Mouse (Mus musculus): Measurements from ENCODE around the gene Ecm1. TPM values are rescaled to one million over a fixed set of nuclear protein-coding genes. Genes with fewer than 3 reads are reported as not detected.
"Not testable (repeated sequence)": the region's sequence is repeated elsewhere in the genome, so short reads cannot be mapped to it uniquely, and the experiment has no call there.

Gene Ecm1
- polyA plus RNA-seq, 1 experiment from 2014 or later: 4.8 TPM

- Histone ChIP-seq H3K4me3 (no peak overlapping the region), H3K9me3 (no peaks in the 10 kb centered on the region), H3K27ac (no peak overlapping the region), H3K36me3 (no peaks in the 10 kb centered on the region), H3K27me3 (no peaks in the 10 kb centered on the region), H3K9ac (no peak overlapping the region), H3K4me2 (replicated peaks) (no peak overlapping the region), H3K4me1 (peaks cover 27% of the 10 kb centered on the region)
- WGBS: 92% methylated on average over 4 of the region's 4 CpGs
- no peak for ATAC-seq (ENCODE audit: low FRiP score, low read depth)
Measured at GRCm38 (mm10) chr3:95698286-95698685, 41.1 kb downstream of the Ecm1 start.

DNA sequence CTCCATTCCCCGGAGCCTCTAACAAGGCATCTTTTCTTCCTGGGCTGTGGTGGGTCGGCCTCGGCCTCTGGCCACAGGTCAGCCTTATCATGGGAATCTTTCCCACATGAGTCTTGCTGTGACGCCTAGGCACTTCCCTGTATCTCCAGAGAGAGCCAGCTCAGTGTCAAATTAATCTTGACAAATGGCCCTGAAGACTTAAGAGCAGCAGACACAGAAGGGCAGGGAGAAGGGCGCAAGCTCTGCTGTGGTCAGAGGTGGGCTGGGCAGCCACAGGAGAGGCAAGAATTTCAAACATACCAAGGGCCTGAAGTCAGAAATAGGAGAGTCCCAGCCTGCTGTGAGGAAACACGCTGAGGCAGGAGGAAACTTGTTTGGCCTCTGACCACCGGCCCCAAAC lies 43.0 kb downstream of the Ecm1 start:
- 28% methylated on average over 7 of the region's 7 CpGs for WGBS
- Histone ChIP-seq H3K4me2 (replicated peaks) (no peak overlapping the region), H3K9ac (no peak overlapping the region), H3K4me1 (peaks cover 16% of the 10 kb centered on the region), H3K27ac (no peak overlapping the region; the same call in 1 of the 2 replicates), H3K4me3 (no peak overlapping the region), H3K36me3 (no peaks in the 10 kb centered on the region), H3K27me3 (no peaks in the 10 kb centered on the region), H3K9me3 (no peaks in the 10 kb centered on the region)
- no peak for ATAC-seq (ENCODE audit: low FRiP score, low read depth)

GRCm38 (mm10) chr3:95695796-95696195 lies 43.6 kb downstream of the Ecm1 start:
- Histone ChIP-seq H3K27ac (no peak overlapping the region; the same call in 1 of the 2 replicates), H3K9me3 (no peaks in the 10 kb centered on the region), H3K4me3 (no peak overlapping the region), H3K27me3 (no peaks in the 10 kb centered on the region), H3K9ac (no peak overlapping the region), H3K36me3 (no peaks in the 10 kb centered on the region; the same call in 1 of the 2 replicates), H3K4me1 (peaks cover 12% of the 10 kb centered on the region), H3K4me2 (replicated peaks) (no peak overlapping the region)
- 41% methylated on average over 3 of the region's 3 CpGs for whole genome bisulfite sequencing
- no peak for ATAC-seq (ENCODE audit: low FRiP score, low read depth)

DNA sequence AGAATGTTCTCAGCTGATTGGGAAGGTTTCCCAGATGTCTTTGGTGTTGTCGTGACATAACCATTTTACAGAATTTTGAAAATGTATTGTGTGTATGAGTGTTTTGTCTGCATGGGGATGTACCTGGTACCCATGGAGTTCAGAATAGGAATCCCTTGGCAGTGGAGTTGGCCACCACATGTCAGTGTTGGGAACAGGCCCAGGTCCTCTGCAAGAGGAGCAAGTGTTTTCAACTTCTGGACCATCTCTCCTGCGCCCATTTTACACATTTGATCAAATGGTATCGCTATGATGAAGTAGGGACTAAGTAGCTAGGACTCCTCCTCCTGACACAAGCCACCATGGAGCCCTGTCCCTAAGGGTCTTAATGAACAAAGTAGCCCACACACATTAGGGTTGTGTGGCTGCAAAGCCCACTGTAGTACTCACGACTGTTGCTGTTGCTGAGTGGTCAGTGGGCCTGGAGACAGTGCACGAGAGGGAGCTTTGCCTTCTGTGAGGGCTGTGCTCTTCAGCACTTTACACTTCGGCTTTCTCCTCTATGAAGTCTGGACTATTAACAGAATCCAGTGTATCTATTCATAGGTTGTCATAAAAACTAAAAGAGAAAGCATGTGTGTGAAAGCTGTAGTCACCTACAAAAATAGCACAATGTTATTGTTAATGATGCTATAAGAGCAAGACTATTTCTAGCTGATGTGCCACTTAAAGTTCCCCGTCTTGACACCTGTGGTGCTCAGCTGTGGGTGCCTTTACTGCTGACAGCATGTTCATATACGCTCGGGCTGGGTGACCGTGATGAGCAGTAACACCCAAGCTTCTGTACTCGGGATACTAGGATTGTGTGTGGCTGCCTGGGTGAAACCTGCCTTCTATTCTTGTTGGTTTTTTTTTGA lies 44.3 kb downstream of the Ecm1 start:
- H3K9me3 ChIP-seq: no peaks in the 10 kb centered on the region
- no peaks in the 10 kb centered on the region; the same call in 1 of the 2 replicates for H3K36me3 ChIP-seq
- no peak overlapping the region for H3K27ac ChIP-seq
- H3K4me2 ChIP-seq (replicated peaks): no peak overlapping the region
- ATAC-seq (ENCODE audit: low FRiP score, low read depth): no peak
- H3K9ac ChIP-seq: no peak overlapping the region
- 85% methylated on average over 11 of the region's 11 CpGs for WGBS
- no peaks in the 10 kb centered on the region for H3K27me3 ChIP-seq
- H3K4me3 ChIP-seq: no peak overlapping the region
- H3K4me1 ChIP-seq: peaks cover 12% of the 10 kb centered on the region

- Histone ChIP-seq H3K36me3 (no peaks in the 10 kb centered on the region; the same call in 1 of the 2 replicates), H3K4me3 (no peak overlapping the region), H3K9me3 (no peaks in the 10 kb centered on the region), H3K27ac (no peak overlapping the region), H3K4me2 (replicated peaks) (no peak overlapping the region), H3K9ac (no peak overlapping the region), H3K27me3 (no peaks in the 10 kb centered on the region), H3K4me1 (peaks cover 19% of the 10 kb centered on the region)
- no peak for ATAC-seq (ENCODE audit: low FRiP score, low read depth)
- 78% methylated on average over 11 of the region's 11 CpGs for WGBS
Measured at GRCm38 (mm10) chr3:95693821-95694807, 45.3 kb downstream of the Ecm1 start.

DNA sequence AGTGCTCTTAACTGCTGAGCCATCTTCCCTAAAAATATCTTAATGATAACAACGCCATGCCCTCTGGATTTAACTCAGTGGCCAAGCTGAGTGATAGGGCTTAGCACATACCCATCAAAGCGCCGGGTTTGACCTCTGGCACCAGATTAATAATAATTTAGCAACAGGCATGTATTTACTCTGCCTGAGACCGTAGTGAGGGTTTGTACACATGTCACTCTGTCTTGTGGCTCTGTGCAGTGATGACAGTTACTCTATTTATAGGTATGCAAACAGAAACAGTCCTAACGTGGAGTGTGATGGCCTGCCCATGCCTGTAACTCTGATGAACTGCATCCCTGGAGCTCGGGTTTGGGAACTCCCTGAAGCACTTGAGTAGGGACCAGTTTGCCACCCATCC lies 46.7 kb downstream of the Ecm1 start:
- no peak overlapping the region for H3K4me2 ChIP-seq (replicated peaks)
- no peak overlapping the region for H3K4me3 ChIP-seq
- ATAC-seq (ENCODE audit: low FRiP score, low read depth): no peak
- H3K4me1 ChIP-seq: peaks cover 33% of the 10 kb centered on the region
- WGBS: 77% methylated on average over 6 of the region's 6 CpGs
- no peaks in the 10 kb centered on the region; the same call in 1 of the 2 replicates for H3K36me3 ChIP-seq
- H3K27ac ChIP-seq: no peak overlapping the region
- no peaks in the 10 kb centered on the region for H3K27me3 ChIP-seq
- H3K9me3 ChIP-seq: no peaks in the 10 kb centered on the region
- no peak overlapping the region for H3K9ac ChIP-seq

- H3K9me3 ChIP-seq; H3K27ac ChIP-seq; H3K4me2 ChIP-seq (replicated peaks); ATAC-seq (ENCODE audit: low FRiP score, low read depth); H3K27me3 ChIP-seq; H3K36me3 ChIP-seq; H3K4me3 ChIP-seq; H3K9ac ChIP-seq: not testable (repeated sequence)
- 94% methylated on average over 2 of the region's 2 CpGs for WGBS
- H3K4me1 ChIP-seq: peaks cover 40% of the 10 kb centered on the region
Measured at GRCm38 (mm10) chr3:95690552-95690951, 48.8 kb downstream of the Ecm1 start.

- no peak for ATAC-seq (ENCODE audit: low FRiP score, low read depth)
- Histone ChIP-seq H3K9me3 (no peaks in the 10 kb centered on the region), H3K4me2 (replicated peaks) (no peak overlapping the region), H3K9ac (no peak overlapping the region), H3K27ac (no peak overlapping the region), H3K36me3 (no peaks in the 10 kb centered on the region; the same call in 1 of the 2 replicates), H3K4me3 (no peak overlapping the region), H3K4me1 (peaks cover 38% of the 10 kb centered on the region), H3K27me3 (no peaks in the 10 kb centered on the region)
- 38% methylated on average over 2 of the region's 2 CpGs for WGBS
Measured at GRCm38 (mm10) chr3:95689940-95690339, 49.4 kb downstream of the Ecm1 start.

GRCm38 (mm10) chr3:95689171-95689915 lies 50.0 kb downstream of the Ecm1 start:
- Histone ChIP-seq H3K4me1 (peaks cover 39% of the 10 kb centered on the region), H3K27ac (no peak overlapping the region), H3K27me3 (no peaks in the 10 kb centered on the region), H3K36me3 (no peaks in the 10 kb centered on the region; the same call in 1 of the 2 replicates), H3K4me3 (no peak overlapping the region), H3K4me2 (replicated peaks) (no peak overlapping the region), H3K9ac (no peak overlapping the region), H3K9me3 (no peaks in the 10 kb centered on the region)
- ATAC-seq (ENCODE audit: low FRiP score, low read depth): no peak
- 33% methylated on average over 11 of the region's 11 CpGs for WGBS

DNA sequence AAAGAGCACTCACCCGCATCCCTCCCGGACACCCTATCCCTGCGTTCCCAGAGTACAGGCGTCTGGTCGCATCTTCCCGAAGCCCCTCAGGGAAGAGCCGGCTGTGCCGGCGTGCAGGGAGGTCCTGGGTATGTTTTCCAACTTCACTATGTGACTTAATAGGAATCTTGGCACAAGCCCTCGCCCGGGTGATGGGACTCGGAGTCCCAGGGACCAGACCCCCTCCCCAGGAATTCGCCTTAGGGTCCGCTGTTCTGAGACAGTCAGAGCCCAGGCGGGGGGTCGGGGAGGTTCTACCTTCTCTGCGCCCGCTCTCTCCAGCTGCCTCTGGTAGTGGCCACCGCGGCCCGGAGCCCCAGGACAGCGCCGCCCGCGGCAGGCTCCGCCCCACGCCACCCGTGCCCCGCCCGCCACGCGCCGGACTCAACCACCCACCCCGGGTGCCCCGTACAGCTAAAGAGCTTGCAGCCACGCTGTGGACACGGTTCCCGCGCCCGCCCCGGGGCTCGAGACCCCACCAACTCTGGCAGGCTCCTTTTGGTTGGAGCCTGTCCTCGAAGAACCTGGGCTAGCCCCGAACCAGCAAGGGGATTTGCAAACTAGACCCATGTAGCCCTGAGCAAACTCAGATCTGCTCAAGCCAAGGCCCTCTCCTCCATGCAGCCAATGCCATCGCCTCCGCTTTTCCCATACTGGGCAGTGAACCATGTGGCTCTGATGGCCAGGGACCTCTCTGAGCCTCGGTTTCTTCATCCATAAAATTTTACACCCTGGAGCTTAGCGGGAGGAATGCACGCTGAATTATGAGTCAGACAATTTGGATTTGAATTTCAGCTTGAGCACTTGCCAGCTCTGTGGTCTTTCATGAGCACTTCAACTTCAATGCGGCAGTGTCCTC lies 51.6 kb downstream of the Ecm1 start, which contains the start of gene Adamtsl4:
Gene Adamtsl4, minus strand, starts transcription at position 394 of the 898 bp plus-strand sequence.
- no peaks in the 10 kb centered on the region; the same call in 1 of the 2 replicates for H3K36me3 ChIP-seq
- peaks cover 44% of the 10 kb centered on the region for H3K4me1 ChIP-seq
- no peaks in the 10 kb centered on the region for H3K27me3 ChIP-seq
- peak within 1 kb of the TSS; percentile 77 for H3K27ac ChIP-seq
- ATAC-seq (ENCODE audit: low FRiP score, low read depth): peak; percentile 77
- peak within 1 kb of the TSS; percentile 90 for H3K4me2 ChIP-seq (replicated peaks)
- peak within 1 kb of the TSS; percentile 51 for H3K4me3 ChIP-seq
- peak within 1 kb of the TSS; percentile 68 for H3K9ac ChIP-seq
- 3% methylated on average over 50 of the region's 50 CpGs for WGBS
- H3K9me3 ChIP-seq: no peaks in the 10 kb centered on the region

All from limb, embryonic 13.5 days (tissue).